Mouse (Mus musculus) G1E (cell line): Measurements from ENCODE around the gene Glg1.

Experiments
- CTCF ChIP-seq: IDR thresholded peaks from 2 replicates; pipeline ENCODE4 v1.5.1; 2012; ENCODE audit warnings: low read depth, low read length, inconsistent platforms, mixed read lengths
- GATA1 ChIP-seq: IDR thresholded peaks from 2 replicates; pipeline ENCODE4 v1.6.1; 2012; ENCODE audit warnings: borderline replicate concordance, low read length, inconsistent platforms, mixed read lengths
- POLR2AphosphoS5 ChIP-seq: IDR thresholded peaks from 2 replicates; pipeline ENCODE4 v1.6.1; 2012; ENCODE audit warnings: low read depth, low read length, inconsistent platforms; ENCODE audit not compliant: insufficient replicate concordance

DNA sequence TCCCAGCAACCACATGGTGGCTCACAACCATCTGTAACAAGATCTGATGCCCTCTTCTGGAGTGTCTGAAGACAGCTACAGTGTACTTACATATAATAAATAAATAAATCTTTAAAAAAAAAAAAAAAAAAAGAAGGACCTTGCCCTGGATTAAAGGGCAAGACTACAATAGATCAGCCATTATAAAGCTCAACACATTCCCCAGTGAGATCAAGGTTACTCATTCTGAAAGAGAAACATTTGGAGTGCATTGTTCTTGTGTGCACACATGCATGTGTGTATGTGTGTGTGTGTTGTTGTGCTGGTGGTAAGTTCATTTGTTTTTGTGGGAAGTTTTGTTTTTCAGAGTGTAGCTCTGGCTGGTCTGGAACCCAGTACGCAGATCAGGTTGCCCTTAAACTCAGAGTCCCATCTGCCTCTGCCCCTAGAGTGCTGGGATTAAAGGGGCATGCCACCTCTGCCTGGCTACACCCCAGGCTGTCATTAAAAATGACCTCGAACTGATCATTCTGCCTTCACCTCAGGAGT, 5.7 kb upstream of the Glg1 start:
- TF ChIP-seq GATA1 = no peak
- no peak for TF ChIP-seq CTCF
- no peak for TF ChIP-seq POLR2AphosphoS5
